Mouse (Mus musculus): Measurements from ENCODE around the gene Dnmbp. TPM values are rescaled to one million over a fixed set of nuclear protein-coding genes. Genes with fewer than 3 reads are reported as not detected.

Dnmbp gene
- polyA plus RNA-seq, 1 experiment from 2014 or later = 11.9 TPM

GRCm38 (mm10) chr19:43912775-43913486 lies 27.1 kb downstream of the Dnmbp start:
- Histone ChIP-seq H3K4me2 (no peak overlapping the region), H3K9ac (no peak overlapping the region), H3K4me1 (replicated peaks) (peaks cover 26% of the 10 kb centered on the region), H3K9me3 (replicated peaks) (no peaks in the 10 kb centered on the region), H3K27me3 (replicated peaks) (no peaks in the 10 kb centered on the region), H3K27ac (ENCODE audit: poor library complexity, severe bottlenecking) (no peak overlapping the region), H3K4me3 (no peak overlapping the region), H3K36me3 (peaks cover 38% of the 10 kb centered on the region)
- 60% methylated on average over 4 of the region's 4 CpGs for WGBS
- ATAC-seq (ENCODE audit: insufficient number of reproducible peaks, low FRiP score) = no peak

GRCm38 (mm10) chr19:43906492-43906891 lies 33.5 kb downstream of the Dnmbp start:
- H3K4me1 ChIP-seq (replicated peaks) = no peaks in the 10 kb centered on the region
- H3K4me2 ChIP-seq = no peak overlapping the region
- no peak overlapping the region for H3K4me3 ChIP-seq
- H3K9me3 ChIP-seq (replicated peaks) = 0 out of 2 replicates have a peak, but pooled peaks cover 4% of the 10 kb centered on the region
- WGBS = 95% methylated on average over 7 of the region's 7 CpGs
- H3K36me3 ChIP-seq = peaks cover 60% of the 10 kb centered on the region
- H3K27me3 ChIP-seq (replicated peaks) = no peaks in the 10 kb centered on the region
- no peak overlapping the region for H3K9ac ChIP-seq
- no peak overlapping the region for H3K27ac ChIP-seq (ENCODE audit: poor library complexity, severe bottlenecking)
- ATAC-seq (ENCODE audit: insufficient number of reproducible peaks, low FRiP score) = no peak

- H3K36me3 ChIP-seq = peaks cover 60% of the 10 kb centered on the region
- 44% methylated on average over 5 of the region's 5 CpGs for WGBS
Observed at GRCm38 (mm10) chr19:43905985-43906384, 34.0 kb downstream of the Dnmbp start.

DNA sequence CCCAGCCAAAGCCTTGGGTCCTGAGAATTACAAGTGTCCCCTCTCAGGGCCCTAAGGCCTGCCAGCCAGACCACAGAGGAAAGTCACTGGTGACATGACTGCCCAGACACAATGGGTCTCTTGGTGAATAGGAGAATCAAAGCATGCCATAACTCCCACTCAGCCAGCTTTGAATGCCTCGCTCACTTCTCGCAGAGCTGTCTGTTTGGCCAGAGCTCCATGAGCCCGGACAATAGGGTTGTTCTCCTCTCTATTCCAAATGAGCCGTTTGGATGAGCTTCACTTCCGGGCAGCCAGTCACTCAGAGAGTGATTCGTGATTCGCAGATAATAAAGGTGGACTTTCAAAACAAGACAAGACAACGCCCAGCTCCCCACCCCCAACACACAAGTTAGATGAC lies 34.9 kb downstream of the Dnmbp start:
- peaks cover 61% of the 10 kb centered on the region for H3K36me3 ChIP-seq
- H3K27ac ChIP-seq (ENCODE audit: poor library complexity, severe bottlenecking) = no peak overlapping the region

More at GRCm38 (mm10) chr19:43905985-43906384, 34.0 kb downstream of the Dnmbp start:
- ATAC-seq (ENCODE audit: insufficient number of reproducible peaks, low FRiP score) = no peak
- H3K4me3 ChIP-seq = no peak overlapping the region
- no peaks in the 10 kb centered on the region for H3K27me3 ChIP-seq (replicated peaks)
- H3K9ac ChIP-seq = no peak overlapping the region
- H3K27ac ChIP-seq (ENCODE audit: poor library complexity, severe bottlenecking) = no peak overlapping the region
- no peaks in the 10 kb centered on the region for H3K4me1 ChIP-seq (replicated peaks)
- H3K4me2 ChIP-seq = no peak overlapping the region
- 0 out of 2 replicates have a peak, but pooled peaks cover 4% of the 10 kb centered on the region for H3K9me3 ChIP-seq (replicated peaks)

DNA sequence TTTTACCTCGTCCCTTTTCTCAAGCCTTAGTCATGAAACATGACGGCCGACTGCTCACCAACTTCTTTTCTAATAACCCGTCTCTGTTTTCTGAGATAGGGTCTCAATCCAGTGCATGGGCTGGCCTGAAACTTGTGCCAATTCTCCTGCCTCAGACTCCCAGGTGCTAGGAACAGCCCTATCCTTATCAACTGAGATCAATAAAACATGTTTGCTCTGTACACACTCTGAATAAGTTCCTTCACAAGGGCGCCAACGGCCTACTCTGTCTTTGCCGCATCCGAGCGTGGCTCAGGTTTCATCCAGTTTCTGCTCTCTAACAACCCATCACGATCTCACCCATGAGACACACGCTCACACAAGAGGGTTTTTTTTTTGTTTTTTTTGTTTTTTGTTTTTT lies 35.7 kb downstream of the Dnmbp start:
- WGBS = 86% methylated on average over 11 of the region's 11 CpGs
- Histone ChIP-seq H3K36me3 (peaks cover 61% of the 10 kb centered on the region), H3K9me3 (replicated peaks) (0 out of 2 replicates have a peak, but pooled peaks cover 10% of the 10 kb centered on the region), H3K27me3 (replicated peaks) (no peaks in the 10 kb centered on the region), H3K4me3 (no peak overlapping the region), H3K4me1 (replicated peaks) (no peaks in the 10 kb centered on the region), H3K4me2 (no peak overlapping the region), H3K9ac (no peak overlapping the region), H3K27ac (ENCODE audit: poor library complexity, severe bottlenecking) (no peak overlapping the region)
- no peak for ATAC-seq (ENCODE audit: insufficient number of reproducible peaks, low FRiP score)

More for the DNA sequence above, 34.9 kb downstream of the Dnmbp start:
- Histone ChIP-seq H3K4me1 (replicated peaks) (no peaks in the 10 kb centered on the region), H3K27me3 (replicated peaks) (no peaks in the 10 kb centered on the region), H3K9ac (no peak overlapping the region), H3K9me3 (replicated peaks) (0 out of 2 replicates have a peak, but pooled peaks cover 4% of the 10 kb centered on the region), H3K4me2 (no peak overlapping the region), H3K4me3 (no peak overlapping the region)
- 76% methylated on average over 8 of the region's 8 CpGs for WGBS
- ATAC-seq (ENCODE audit: insufficient number of reproducible peaks, low FRiP score) = no peak

GRCm38 (mm10) chr19:43902887-43903286 lies 37.1 kb downstream of the Dnmbp start:
- Histone ChIP-seq H3K27ac (ENCODE audit: poor library complexity, severe bottlenecking) (no peak overlapping the region), H3K36me3 (peaks cover 51% of the 10 kb centered on the region)
- 40% methylated on average over 12 of the region's 12 CpGs for WGBS

GRCm38 (mm10) chr19:43900690-43901089 lies 39.3 kb downstream of the Dnmbp start:
- H3K9ac ChIP-seq = no peak overlapping the region
- no peak overlapping the region for H3K4me3 ChIP-seq
- H3K36me3 ChIP-seq = peaks cover 47% of the 10 kb centered on the region
- 87% methylated on average over 9 of the region's 9 CpGs for WGBS
- H3K9me3 ChIP-seq (replicated peaks) = 0 out of 2 replicates have a peak, but pooled peaks cover 5% of the 10 kb centered on the region
- H3K4me1 ChIP-seq (replicated peaks) = no peaks in the 10 kb centered on the region
- ATAC-seq (ENCODE audit: insufficient number of reproducible peaks, low FRiP score) = no peak
- H3K27me3 ChIP-seq (replicated peaks) = no peaks in the 10 kb centered on the region
- H3K4me2 ChIP-seq = no peak overlapping the region
- H3K27ac ChIP-seq (ENCODE audit: poor library complexity, severe bottlenecking) = no peak overlapping the region

More at GRCm38 (mm10) chr19:43902887-43903286, 37.1 kb downstream of the Dnmbp start:
- Histone ChIP-seq H3K4me2 (no peak overlapping the region), H3K4me1 (replicated peaks) (no peaks in the 10 kb centered on the region), H3K9me3 (replicated peaks) (0 out of 2 replicates have a peak, but pooled peaks cover 10% of the 10 kb centered on the region), H3K27me3 (replicated peaks) (no peaks in the 10 kb centered on the region), H3K4me3 (no peak overlapping the region), H3K9ac (no peak overlapping the region)
- no peak for ATAC-seq (ENCODE audit: insufficient number of reproducible peaks, low FRiP score)

DNA sequence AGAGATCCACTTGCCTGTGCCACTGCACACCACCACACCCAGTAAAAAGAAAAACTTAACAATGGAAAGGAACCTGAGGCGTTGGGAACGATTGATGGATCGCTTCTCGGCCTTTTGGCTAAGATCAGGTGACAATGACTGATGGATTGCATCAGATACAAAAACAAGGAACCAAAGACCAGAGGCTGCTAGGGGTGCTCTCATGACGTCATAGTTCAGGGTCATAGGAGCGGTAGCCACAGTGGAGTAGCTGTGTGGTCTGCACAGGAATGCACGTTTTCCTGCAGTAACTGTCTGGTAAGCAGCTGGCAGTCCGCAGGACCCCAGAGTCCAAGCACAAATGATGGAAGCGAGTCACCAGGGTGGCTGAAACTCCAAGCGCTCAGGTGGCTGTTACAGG lies 41.4 kb downstream of the Dnmbp start:
- WGBS = 65% methylated on average over 10 of the region's 10 CpGs
- H3K9me3 ChIP-seq (replicated peaks) = 0 out of 2 replicates have a peak, but pooled peaks cover 5% of the 10 kb centered on the region
- H3K4me2 ChIP-seq = no peak overlapping the region

GRCm38 (mm10) chr19:43896441-43896840 lies 43.5 kb downstream of the Dnmbp start:
- Histone ChIP-seq H3K36me3 (peaks cover 27% of the 10 kb centered on the region), H3K4me3 (no peak overlapping the region), H3K27me3 (replicated peaks) (no peaks in the 10 kb centered on the region), H3K27ac (ENCODE audit: poor library complexity, severe bottlenecking) (no peak overlapping the region), H3K4me1 (replicated peaks) (peaks cover 14% of the 10 kb centered on the region), H3K4me2 (no peak overlapping the region), H3K9me3 (replicated peaks) (0 out of 2 replicates have a peak, but pooled peaks cover 5% of the 10 kb centered on the region), H3K9ac (no peak overlapping the region)
- WGBS = 77% methylated on average over 14 of the region's 14 CpGs
- no peak for ATAC-seq (ENCODE audit: insufficient number of reproducible peaks, low FRiP score)

More for the DNA sequence above, 41.4 kb downstream of the Dnmbp start:
- Histone ChIP-seq H3K9ac (no peak overlapping the region), H3K4me1 (replicated peaks) (peaks cover 14% of the 10 kb centered on the region), H3K27ac (ENCODE audit: poor library complexity, severe bottlenecking) (no peak overlapping the region), H3K36me3 (peaks cover 44% of the 10 kb centered on the region), H3K27me3 (replicated peaks) (no peaks in the 10 kb centered on the region), H3K4me3 (no peak overlapping the region)
- ATAC-seq (ENCODE audit: insufficient number of reproducible peaks, low FRiP score) = no peak

GRCm38 (mm10) chr19:43895951-43896350 lies 44.0 kb downstream of the Dnmbp start:
- Histone ChIP-seq H3K9me3 (replicated peaks) (0 out of 2 replicates have a peak, but pooled peaks cover 5% of the 10 kb centered on the region), H3K9ac (no peak overlapping the region), H3K4me2 (no peak overlapping the region), H3K4me1 (replicated peaks) (peaks cover 14% of the 10 kb centered on the region), H3K36me3 (peaks cover 22% of the 10 kb centered on the region), H3K4me3 (no peak overlapping the region), H3K27me3 (replicated peaks) (no peaks in the 10 kb centered on the region), H3K27ac (ENCODE audit: poor library complexity, severe bottlenecking) (no peak overlapping the region)
- no peak for ATAC-seq (ENCODE audit: insufficient number of reproducible peaks, low FRiP score)
- 86% methylated on average over 5 of the region's 5 CpGs for WGBS

DNA sequence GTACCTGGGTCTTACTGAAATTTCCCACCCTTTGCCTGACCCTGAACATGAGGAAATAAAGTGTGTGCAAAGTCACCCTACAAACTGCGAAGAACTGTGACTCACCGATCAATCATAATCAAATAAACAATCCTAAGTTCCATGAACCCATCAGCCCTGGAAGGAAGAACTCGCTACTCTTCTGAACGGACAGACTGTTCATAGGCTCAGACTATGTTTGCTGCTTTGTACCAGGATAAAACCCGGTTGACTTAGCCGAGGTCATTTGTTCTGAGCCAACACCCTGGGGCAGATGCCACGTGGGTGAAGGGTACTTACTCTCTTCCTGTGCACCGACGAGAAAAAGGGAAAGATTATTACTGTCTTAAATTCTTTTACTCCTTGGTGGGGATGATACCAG lies 45.2 kb downstream of the Dnmbp start:
- WGBS = 75% methylated on average over 9 of the region's 9 CpGs
- Histone ChIP-seq H3K9ac (no peak overlapping the region), H3K4me3 (no peak overlapping the region), H3K36me3 (peaks cover 11% of the 10 kb centered on the region), H3K4me1 (replicated peaks) (peaks cover 16% of the 10 kb centered on the region), H3K27me3 (replicated peaks) (no peaks in the 10 kb centered on the region), H3K27ac (ENCODE audit: poor library complexity, severe bottlenecking) (0 out of 2 replicates have a peak overlapping the region, but pooled peaks have one; percentile 67), H3K4me2 (peak overlapping the region; percentile 60), H3K9me3 (replicated peaks) (0 out of 2 replicates have a peak, but pooled peaks cover 4% of the 10 kb centered on the region)
- no peak for ATAC-seq (ENCODE audit: insufficient number of reproducible peaks, low FRiP score)

All from heart, embryonic 12.5 days (tissue).